Mouse (Mus musculus): ENCODE data around the gene Mrpl17. TPM values are rescaled to one million over a fixed set of nuclear protein-coding genes. Genes with fewer than 3 reads are reported as not detected.
A peak's percentile ranks its signal among the peaks of the same experiment; 100 is the strongest.

The Mrpl17 gene
- polyA plus RNA-seq, 1 experiment from 2014 or later, result 324 TPM

- Histone ChIP-seq H3K4me1 (peaks cover 6% of the 10 kb centered on the region), H3K4me2 (replicated peaks) (peak overlapping the region; percentile 6; the same call in 1 of the 2 replicates), H3K27me3 (no peaks in the 10 kb centered on the region; the same call in 1 of the 2 replicates), H3K9ac (no peak overlapping the region), H3K27ac (no peak overlapping the region), H3K4me3 (no peak overlapping the region), H3K36me3 (peaks cover 82% of the 10 kb centered on the region), H3K9me3 (no peaks in the 10 kb centered on the region)
- 0 out of 2 replicates have a peak, but pooled peaks have one; percentile 47 for ATAC-seq (ENCODE audit: insufficient number of reproducible peaks, insufficient read depth, low FRiP score, low TSS enrichment)
- WGBS, result 32% methylated on average over 55 of the region's 55 CpGs
Measured at GRCm38 (mm10) chr7:105762517-105763270, 48.2 kb downstream of the Mrpl17 start.

GRCm38 (mm10) chr7:105761813-105762484 lies 49.0 kb downstream of the Mrpl17 start:
- no peak overlapping the region for H3K27ac ChIP-seq
- 27% methylated on average over 51 of the region's 51 CpGs for WGBS

GRCm38 (mm10) chr7:105753281-105753680 lies 57.6 kb downstream of the Mrpl17 start:
- Histone ChIP-seq H3K9me3 (no peaks in the 10 kb centered on the region), H3K27me3 (no peaks in the 10 kb centered on the region), H3K4me3 (no peak overlapping the region), H3K9ac (no peak overlapping the region), H3K4me2 (replicated peaks) (no peak overlapping the region), H3K27ac (no peak overlapping the region), H3K36me3 (peaks cover 67% of the 10 kb centered on the region), H3K4me1 (peaks cover 6% of the 10 kb centered on the region)
- WGBS, result 91% methylated on average over 10 of the region's 10 CpGs
- no peak for ATAC-seq (ENCODE audit: insufficient number of reproducible peaks, insufficient read depth, low FRiP score, low TSS enrichment)

More at GRCm38 (mm10) chr7:105761813-105762484, 49.0 kb downstream of the Mrpl17 start:
- Histone ChIP-seq H3K4me3 (no peak overlapping the region), H3K4me2 (replicated peaks) (peak overlapping the region; percentile 6; the same call in 1 of the 2 replicates), H3K9ac (no peak overlapping the region), H3K4me1 (no peaks in the 10 kb centered on the region), H3K36me3 (peaks cover 86% of the 10 kb centered on the region), H3K9me3 (no peaks in the 10 kb centered on the region), H3K27me3 (no peaks in the 10 kb centered on the region; the same call in 1 of the 2 replicates)
- ATAC-seq (ENCODE audit: insufficient number of reproducible peaks, insufficient read depth, low FRiP score, low TSS enrichment), result no peak; the same call in 1 of the 2 replicates

Other genes with a start within 250 kb of the Mrpl17 start
- gene Apbb1, start 229.4 kb downstream of the Mrpl17 start, polyA plus RNA-seq (2016; fragmentation: Nextera tagmentation; extraction: Ambion mirVana), result 77.5 and 84.7 TPM in 2 replicates
- 0.52 and 0.59 TPM in 2 replicates for gene Hpx, start 211.0 kb downstream of the Mrpl17 start, polyA plus RNA-seq (2016; fragmentation: Nextera tagmentation; extraction: Ambion mirVana)
- 44.0 and 45.9 TPM in 2 replicates for gene Trim3, start 177.5 kb downstream of the Mrpl17 start, polyA plus RNA-seq (2016; fragmentation: Nextera tagmentation; extraction: Ambion mirVana)
- gene Timm10b, start 171.0 kb downstream of the Mrpl17 start, polyA plus RNA-seq (2016; fragmentation: Nextera tagmentation; extraction: Ambion mirVana), result 154 and 170 TPM in 2 replicates
- gene Arfip2, start 170.7 kb downstream of the Mrpl17 start, polyA plus RNA-seq (2016; fragmentation: Nextera tagmentation; extraction: Ambion mirVana), result 75.0 and 85.3 TPM in 2 replicates
- gene Gm45799, start 170.5 kb downstream of the Mrpl17 start, polyA plus RNA-seq (2016; fragmentation: Nextera tagmentation; extraction: Ambion mirVana), result 4.5 and 18.1 TPM in 2 replicates
- gene Dnhd1, start 160.3 kb downstream of the Mrpl17 start, polyA plus RNA-seq (2016; fragmentation: Nextera tagmentation; extraction: Ambion mirVana), result 1.0 and 1.5 TPM in 2 replicates
- gene Ilk, start 74.5 kb downstream of the Mrpl17 start, polyA plus RNA-seq (2016; fragmentation: Nextera tagmentation; extraction: Ambion mirVana), result 248 and 257 TPM in 2 replicates
- 43.3 and 46.1 TPM in 2 replicates for gene Rrp8, start 73.7 kb downstream of the Mrpl17 start, polyA plus RNA-seq (2016; fragmentation: Nextera tagmentation; extraction: Ambion mirVana)
- 175 TPM in 2 replicates for gene Taf10, start 66.7 kb downstream of the Mrpl17 start, polyA plus RNA-seq (2016; fragmentation: Nextera tagmentation; extraction: Ambion mirVana)
- 41.9 and 43.3 TPM in 2 replicates for gene Tpp1, start 58.9 kb downstream of the Mrpl17 start, polyA plus RNA-seq (2016; fragmentation: Nextera tagmentation; extraction: Ambion mirVana)
- gene Dchs1, start 23.4 kb downstream of the Mrpl17 start, polyA plus RNA-seq (2016; fragmentation: Nextera tagmentation; extraction: Ambion mirVana), result 27.3 and 28.5 TPM in 2 replicates
- gene Gm4070, start 142.9 kb upstream of the Mrpl17 start, polyA plus RNA-seq (2016; fragmentation: Nextera tagmentation; extraction: Ambion mirVana), result 0.33 TPM in 1 of 2 replicates, not detected in the other

All from embryonic facial prominence, embryonic 12.5 days (tissue).